Mouse (Mus musculus): Measurements from ENCODE around the gene Cplx3.

Gene Cplx3

DNA sequence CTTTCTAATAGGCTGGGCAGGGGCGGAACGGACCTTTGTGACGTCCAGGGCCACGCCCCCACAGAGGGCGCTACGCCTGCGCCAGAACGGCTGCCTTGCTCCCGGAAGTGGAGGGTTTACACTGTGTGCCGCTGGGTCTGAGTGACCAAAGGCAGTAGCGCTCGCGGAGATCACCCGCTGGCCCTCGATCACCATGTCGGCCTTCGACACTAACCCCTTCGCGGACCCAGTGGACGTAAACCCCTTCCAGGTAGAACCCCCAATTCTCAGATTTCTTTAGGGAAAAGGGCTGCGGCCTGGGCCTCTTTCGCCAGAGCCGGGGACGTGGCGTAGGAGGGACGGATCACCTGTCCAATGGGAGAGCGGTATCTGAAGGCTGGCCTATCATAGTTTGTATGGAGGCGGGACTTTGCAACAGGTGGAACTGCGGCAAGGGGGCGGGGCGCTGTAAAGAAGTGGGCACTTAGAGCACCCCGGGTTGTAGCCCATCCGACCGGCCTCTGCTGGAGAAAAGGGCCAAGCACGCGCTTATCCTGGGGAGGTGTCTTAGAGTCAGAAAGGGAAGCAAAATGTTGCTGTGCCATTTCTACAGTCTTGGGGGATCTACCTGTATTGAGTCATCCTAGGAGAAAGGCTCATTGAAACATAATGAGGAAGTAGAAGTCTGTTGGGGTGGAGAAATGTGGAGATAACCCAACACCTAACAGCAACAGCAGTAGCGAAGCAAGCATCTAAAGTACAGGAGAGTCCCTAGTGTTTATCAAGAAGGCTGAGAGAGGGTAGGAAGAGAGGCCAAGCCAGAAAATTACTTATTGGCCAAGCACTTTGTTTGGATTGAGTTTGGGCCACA is 45.0 kb downstream of the Cplx3 start, which contains the start of gene Scamp2:
Gene Scamp2, plus strand, starts transcription at position 83 of the 850 bp plus-strand sequence.
- DNase-seq (ENCODE audit: low read depth, low spot score) = peak; percentile 90

DNA sequence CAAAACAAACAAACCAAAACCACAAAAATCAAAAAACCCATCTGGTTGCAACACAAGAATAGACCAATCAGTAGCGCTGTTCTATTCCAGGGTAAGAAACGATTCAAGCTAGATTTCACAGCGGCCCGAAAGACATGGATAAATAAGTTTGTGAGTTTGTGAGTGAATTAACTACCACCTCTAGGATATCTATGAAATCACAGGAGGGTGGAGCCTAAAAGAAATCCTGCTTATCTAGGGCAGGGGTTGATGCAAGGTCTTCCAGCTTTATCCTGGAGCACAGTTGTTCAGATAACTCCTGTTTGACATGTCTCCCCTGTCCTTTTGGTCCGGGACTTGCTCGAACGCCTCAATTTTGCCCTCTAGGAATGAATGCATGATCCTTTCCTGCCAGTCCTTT is 45.8 kb downstream of the Cplx3 start:
- no peak for DNase-seq (ENCODE audit: low read depth, low spot score)

DNA sequence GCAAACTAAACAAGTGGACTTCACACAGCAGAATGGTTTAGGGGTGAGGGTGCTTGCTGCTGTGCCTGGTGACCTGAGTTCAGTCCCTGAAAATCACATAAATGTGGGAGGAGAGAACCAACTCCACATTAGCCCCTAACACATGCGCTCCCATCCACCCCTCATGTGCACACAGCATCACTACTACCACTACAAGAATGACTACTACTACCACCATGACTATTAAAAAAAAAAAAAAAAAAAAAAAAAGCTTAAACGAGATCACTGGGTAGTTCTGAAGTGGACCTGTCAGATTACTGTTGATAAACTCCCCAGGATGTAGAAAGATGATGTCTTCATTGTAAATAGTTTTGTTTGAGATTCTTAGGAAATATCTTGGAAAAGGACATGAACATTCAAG is 46.5 kb downstream of the Cplx3 start:
- no peak for DNase-seq (ENCODE audit: low read depth, low spot score)

DNA sequence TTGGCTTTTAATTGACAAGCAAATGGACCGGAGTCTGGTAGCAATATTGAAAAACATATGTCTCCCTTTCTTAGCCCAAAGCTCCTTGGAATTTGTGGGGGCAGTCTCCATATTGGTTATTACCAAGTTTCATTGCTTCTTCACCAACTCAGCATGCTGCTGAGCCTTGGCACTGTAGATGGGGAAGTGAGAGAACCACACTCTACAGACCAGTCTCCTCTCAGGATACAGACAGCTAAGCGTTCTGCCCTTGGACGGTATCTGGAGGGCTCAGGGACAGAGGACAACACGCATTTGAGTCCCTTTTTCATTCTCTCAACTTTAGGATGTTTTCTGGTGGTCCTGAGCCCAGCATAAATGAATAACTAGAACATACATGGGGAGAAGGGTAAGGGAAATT is 47.5 kb downstream of the Cplx3 start:
- DNase-seq (ENCODE audit: low read depth, low spot score) = no peak

DNA sequence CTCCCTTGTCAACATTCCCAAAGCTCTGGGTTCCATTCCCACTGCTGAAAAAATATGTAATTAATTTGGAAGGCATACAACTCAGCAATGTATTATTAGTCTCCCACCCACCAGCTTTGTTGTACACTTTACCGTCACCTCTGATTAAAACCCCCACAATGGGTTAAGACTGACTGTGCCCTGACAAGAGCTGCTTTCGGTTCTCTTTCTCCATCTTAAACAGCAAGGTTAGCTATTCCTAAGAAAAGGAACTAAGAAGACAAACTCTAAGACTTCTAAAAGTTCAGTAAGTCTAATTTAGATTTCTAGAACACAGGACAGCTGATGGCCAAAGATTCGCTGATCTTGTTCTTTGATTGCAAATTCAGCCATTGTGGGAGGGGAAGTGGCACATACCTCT is 48.9 kb downstream of the Cplx3 start:
- DNase-seq (ENCODE audit: low read depth, low spot score) = no peak

DNA sequence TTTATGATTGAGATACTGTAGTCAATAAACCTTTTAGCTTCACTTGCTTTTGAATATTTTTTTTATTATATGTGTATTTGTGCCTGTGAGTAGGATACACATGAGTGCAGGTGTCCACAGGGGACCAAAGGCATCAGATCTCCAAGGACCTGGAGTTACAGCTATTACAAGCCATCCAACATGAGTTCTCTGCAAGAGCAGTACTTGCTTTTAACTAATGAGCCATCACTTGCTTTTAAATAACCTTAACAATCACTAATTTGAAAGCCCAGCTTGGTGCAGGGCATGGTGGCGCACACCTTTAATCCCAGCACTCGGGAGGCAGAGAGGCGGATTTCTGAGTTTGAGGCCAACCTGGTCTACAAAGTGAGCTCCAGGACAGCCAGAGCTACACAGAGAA is 51.3 kb downstream of the Cplx3 start:
- DNase-seq (ENCODE audit: low read depth, low spot score) = no peak

DNA sequence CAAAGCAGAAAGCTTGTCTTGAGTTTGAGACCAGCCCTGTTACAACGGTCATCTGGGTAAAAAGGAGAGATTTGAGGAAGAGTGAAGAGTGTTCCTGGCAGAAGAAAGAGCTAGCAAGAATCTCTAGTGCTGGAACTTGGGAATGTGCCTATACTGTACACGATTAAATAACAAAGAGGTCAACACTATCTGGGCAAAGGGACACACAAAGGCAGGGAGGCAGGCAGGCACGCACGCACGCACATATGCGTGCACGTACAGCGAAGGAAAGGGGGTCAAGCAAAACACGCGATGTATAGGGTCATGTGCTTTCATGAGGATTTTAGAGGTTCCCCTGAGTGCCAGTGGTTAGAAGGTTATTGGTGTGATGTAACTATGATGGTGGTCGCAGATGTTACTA is 53.0 kb downstream of the Cplx3 start:
- DNase-seq (ENCODE audit: low read depth, low spot score) = no peak

DNA sequence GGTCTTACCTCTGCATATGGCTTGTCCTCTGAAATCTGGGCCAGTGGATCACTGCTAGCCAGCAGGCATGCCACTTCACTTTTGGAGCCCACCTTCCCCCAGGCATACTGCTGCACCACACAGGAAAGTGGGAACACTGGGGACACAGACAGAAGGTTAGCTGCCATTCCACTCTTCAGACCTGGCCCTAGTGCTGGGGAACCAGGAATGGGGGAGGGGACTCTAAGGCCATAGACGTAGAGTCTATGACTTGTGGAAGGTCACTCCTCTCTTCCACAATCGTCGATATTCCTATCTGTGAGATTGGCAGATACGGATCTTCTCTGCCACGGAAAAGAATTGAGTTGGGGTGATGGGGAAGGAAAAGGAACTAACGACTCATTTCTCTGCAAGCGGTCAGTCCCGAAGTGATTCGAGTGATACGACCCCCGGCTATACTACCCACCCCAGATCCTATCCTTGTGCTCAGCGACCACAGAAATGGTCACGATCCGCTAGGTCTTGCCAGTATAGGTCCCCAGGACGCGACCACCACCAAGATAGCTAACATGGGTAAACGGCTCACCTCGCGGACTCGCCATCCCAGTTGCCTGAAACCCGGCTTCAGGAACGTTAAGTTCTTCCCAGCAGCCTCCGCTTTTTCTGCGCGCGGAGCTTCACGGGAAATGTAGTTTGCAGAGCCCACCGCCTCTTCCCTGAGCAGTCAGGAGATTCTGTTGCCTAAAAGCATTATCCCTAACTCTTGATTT is 53.8 kb downstream of the Cplx3 start, which contains the start of gene Mpi:
Gene Mpi, minus strand, starts transcription at position 625 of the 749 bp plus-strand sequence.
- DNase-seq (ENCODE audit: low read depth, low spot score) = no peak

DNA sequence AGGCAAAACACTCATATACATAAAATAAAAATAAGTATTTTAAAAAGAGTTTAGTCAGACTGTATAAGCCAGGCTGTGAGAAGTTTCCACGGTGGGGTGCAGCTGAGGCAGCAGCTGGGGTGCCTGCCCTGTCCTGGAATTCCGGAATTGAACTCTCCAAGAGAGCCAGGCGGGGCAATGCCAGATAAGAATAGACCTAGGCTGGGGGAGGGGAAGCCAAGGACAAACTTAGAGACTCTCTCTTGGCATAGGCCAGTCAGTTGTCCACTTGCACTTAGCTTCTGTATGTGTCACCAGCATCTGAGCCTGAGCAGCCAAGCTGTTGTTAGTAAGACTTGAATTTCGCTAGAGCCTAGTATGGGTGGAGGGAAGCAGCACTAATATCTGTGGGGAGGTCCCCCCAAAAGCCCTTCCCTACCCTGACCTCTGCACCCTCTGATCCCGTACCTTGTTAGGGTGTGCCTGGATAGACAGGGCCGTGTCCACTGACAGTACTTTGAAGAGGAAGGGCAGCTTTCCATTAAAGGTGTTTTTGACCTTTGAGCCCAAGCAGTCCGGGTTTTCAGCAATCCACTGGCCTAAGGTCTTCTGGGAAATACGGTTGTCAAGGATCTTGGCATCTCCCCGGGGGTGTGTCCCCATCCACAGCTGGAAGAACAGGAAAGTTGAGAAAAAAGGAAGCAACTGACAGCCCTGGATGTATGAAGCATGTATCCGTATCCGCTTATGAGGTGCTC is 55.8 kb downstream of the Cplx3 start:
- DNase-seq (ENCODE audit: low read depth, low spot score) = no peak

Data from skeletal muscle tissue, adult 2 months (tissue).